Mouse (Mus musculus) retina, postnatal 1 day (tissue): Measurements from ENCODE around the gene Olfr1392.
A peak's percentile ranks its signal among the peaks of the same experiment; 100 is the strongest.

Experiments used
- DNase-seq: peaks from one replicate; pipeline ENCODE4 v3.0.0-alpha.2; 2012

The Olfr1392 gene

DNA sequence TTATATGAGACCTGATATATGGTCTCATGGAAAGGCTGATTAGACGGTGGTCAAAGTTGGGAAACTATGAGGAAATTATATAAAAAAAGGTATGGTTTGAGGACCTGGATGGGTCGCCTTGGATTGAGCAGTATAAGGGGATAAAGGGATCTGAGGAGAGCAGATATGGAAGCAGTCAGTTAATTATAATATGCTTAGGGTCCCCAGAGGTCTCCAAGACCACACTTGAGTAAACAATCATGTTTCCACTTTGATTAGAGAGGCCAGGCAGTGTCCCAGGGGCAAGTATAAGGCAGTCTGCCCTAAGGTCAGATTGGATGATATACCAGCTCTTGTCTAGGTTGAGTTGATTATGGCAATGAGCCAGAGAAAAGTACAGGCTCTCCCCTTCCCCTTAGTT is 37.4 kb downstream of the Olfr1392 start, which contains the start of gene Olfr1391:
Olfr1391 (plus strand) TSS at position 301 of the 400 bp plus-strand sequence.
- DNase-seq, result no peak

DNA sequence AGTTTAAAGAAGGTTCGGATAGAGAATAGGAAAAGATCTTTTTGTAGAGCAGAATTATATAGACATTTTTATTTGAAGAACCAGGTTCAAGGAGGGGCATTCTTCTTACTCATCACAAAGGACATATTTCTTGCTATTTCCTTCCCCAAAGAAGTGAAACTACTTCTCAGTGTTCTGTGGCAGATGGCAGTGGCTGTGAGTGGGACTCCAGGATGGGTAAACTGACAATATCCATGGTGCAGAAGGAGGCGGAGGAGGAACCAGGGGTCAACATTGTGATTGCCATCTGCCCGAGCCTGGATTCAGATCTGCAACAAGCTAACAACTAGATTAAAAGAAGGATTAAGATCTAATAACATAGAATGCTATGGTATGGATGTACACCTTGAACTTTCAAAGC is 41.6 kb downstream of the Olfr1392 start:
- DNase-seq, result no peak

DNA sequence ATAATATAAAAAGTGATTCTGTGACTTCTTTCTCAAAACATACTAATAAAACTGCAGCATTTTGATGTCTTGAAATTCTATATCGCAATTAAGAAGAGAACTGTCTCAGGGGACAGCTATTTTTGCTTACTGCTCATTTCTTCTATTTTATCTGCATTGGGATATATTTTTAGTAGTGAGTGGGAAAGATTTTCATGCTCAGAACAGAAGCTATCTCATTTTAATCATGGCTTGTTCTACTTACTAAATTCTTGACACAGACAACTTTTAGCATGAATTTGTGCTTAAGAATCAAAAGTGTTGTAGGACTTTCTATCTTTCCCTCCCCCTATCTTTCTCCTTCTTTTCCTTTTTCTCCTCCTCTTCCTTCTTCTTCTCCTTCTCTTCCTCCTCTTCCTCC is 44.6 kb downstream of the Olfr1392 start:
- no peak for DNase-seq

DNA sequence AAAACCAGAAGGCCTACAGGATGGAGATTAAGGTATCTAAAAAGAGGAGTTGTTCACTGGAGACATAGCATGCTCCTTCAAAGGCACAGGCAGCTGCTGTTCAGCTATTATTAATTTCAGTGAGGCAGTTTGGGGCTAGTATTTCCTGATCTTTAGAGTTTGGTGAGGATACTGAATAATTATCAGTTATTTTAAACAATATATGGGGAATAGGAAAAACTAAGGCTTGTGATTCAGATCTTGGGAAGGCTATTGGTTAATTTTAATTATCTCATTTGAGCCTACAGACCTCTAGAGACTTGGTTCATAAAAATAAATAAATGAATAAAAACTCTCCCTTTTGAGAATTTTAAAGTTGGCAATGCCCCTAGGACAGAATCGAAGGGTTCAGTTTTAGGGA is 49.8 kb downstream of the Olfr1392 start, which contains the start of gene Olfr1390:
Olfr1390 (plus strand) TSS at position 301 of the 400 bp plus-strand sequence.
- no peak for DNase-seq

DNA sequence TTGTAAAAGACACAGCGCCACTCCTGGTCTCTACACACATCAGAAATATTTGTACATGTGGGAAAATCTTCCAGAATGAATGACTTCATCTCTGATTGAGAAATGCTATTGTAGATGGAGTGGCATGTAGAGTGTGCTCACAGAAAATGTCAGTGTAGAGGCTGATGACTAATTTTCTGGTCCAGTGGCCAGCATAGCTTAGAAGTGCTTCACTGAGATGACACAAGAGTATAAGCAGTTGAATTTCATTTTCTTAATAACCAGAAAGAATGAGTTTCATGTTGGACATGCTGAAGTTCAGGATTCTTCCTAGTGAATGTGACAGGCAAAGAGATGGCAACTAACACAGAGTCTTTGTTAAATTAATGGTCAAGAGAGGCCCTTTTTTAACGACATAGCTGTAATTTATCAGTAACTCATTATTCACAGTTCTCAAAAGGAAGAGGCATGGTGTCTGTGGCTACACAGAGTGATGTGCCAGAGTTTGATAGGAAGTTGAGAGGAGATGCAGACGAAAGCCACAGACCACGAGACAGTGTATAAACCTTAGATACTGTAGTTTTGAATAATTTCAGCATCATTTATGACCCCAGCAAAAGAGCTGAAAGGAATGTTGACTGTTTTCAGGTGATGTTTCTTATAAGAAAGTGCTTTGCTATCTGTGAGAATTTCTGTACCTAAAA is 52.2 kb downstream of the Olfr1392 start:
- peak; percentile 3 for DNase-seq
